Mouse (Mus musculus) MEL (cell line): Measurements from ENCODE around the gene Fam53b. TPM values are rescaled to one million over a fixed set of nuclear protein-coding genes. Genes with fewer than 3 reads are reported as not detected.
A peak's percentile ranks its signal among the peaks of the same experiment; 100 is the strongest.

Experiments
- DNase-seq: peaks from one replicate; pipeline ENCODE4 v3.0.0; 2011; ENCODE audit warnings: low read depth, low spot score
- H3K27ac ChIP-seq: 2 replicates; pipeline ENCODE4 v1.5.1; 2012; ENCODE audit warnings: low read depth, mild to moderate bottlenecking, control low read depth, low read length, moderate library complexity; ENCODE audit not compliant: control insufficient read depth
- H3K27me3 ChIP-seq, 2 experiments: fragments of 150-350 bp in 1 of 2; sonication (generic) in 1 of 2; 2 replicates each; pipeline ENCODE4 v1.6.1; 2012; ENCODE audit warnings: low read length in 2 of 2, mild to moderate bottlenecking in 2 of 2, improper control_type of control experiment in 1 of 2, moderate library complexity in 1 of 2; ENCODE audit not compliant: insufficient read depth in 2 of 2, control insufficient read depth in 1 of 2
- H3K36me3 ChIP-seq, 2 experiments: 2 replicates each; pipeline ENCODE4 v1.6.1; 2012 to 2014; ENCODE audit warnings: low read length in 2 of 2, improper control_type of control experiment in 1 of 2, inconsistent platforms in 1 of 2, mild to moderate bottlenecking in 1 of 2; ENCODE audit not compliant: insufficient read depth in 2 of 2, control insufficient read depth in 1 of 2
- H3K4me1 ChIP-seq, 2 experiments: fragments of 150-350 bp in 1 of 2; sonication (generic) in 1 of 2; 2 replicates each; pipeline ENCODE4 v1.6.1; 2012; ENCODE audit warnings: low read length in 2 of 2, improper control_type of control experiment in 1 of 2, mild to moderate bottlenecking in 1 of 2; ENCODE audit not compliant: insufficient read depth in 2 of 2, control insufficient read depth in 1 of 2
- H3K4me3 ChIP-seq, 2 experiments: fragments of 150-350 bp in 1 of 2; sonication (generic) in 1 of 2; 2 replicates each; pipeline ENCODE4 v1.5.1; 2012; ENCODE audit warnings: low read depth in 2 of 2, low read length in 2 of 2, mild to moderate bottlenecking in 2 of 2, moderate library complexity in 2 of 2, control low read depth in 1 of 2, improper control_type of control experiment in 1 of 2; ENCODE audit not compliant: control insufficient read depth in 1 of 2, insufficient read depth in 1 of 2
- H3K79me2 ChIP-seq: 2 replicates; pipeline ENCODE4 v1.6.1; 2012; ENCODE audit warnings: mild to moderate bottlenecking, low read length, moderate library complexity; ENCODE audit not compliant: control insufficient read depth, poor library complexity, insufficient read depth
- H3K9ac ChIP-seq: 2 replicates; pipeline ENCODE4 v1.6.1; 2012; ENCODE audit warnings: low read depth, mild to moderate bottlenecking, control low read depth, low read length, moderate library complexity; ENCODE audit not compliant: control insufficient read depth, poor library complexity, severe bottlenecking
- H3K9me3 ChIP-seq: fragments of 150-350 bp; sonication (generic); replicated peaks from 2 replicates; pipeline ENCODE4 v1.6.1; 2012; ENCODE audit warnings: mild to moderate bottlenecking, low read length, improper control_type of control experiment, moderate library complexity; ENCODE audit not compliant: insufficient read depth
- CHD2 ChIP-seq: IDR thresholded peaks from 2 replicates; pipeline ENCODE4 v1.6.1; 2011; ENCODE audit warnings: low read length, improper control_type of control experiment
- CTCF ChIP-seq, 3 experiments: IDR thresholded peaks in 2 of 3; conservative IDR thresholded peaks in 1 of 3; 2 replicates each; pipeline ENCODE4 v1.5.1; 2011 to 2012; ENCODE audit warnings: low read length in 3 of 3, low read depth in 2 of 3, mild to moderate bottlenecking in 2 of 3, improper control_type of control experiment in 1 of 3, inconsistent platforms in 1 of 3, mixed read lengths in 1 of 3, moderate library complexity in 1 of 3; ENCODE audit not compliant: control insufficient read depth in 1 of 3, insufficient read depth in 1 of 3, poor library complexity in 1 of 3, severe bottlenecking in 1 of 3
- EP300 ChIP-seq, 2 experiments: IDR thresholded peaks; 2 replicates each; pipeline ENCODE4 v1.6.1; 2011; ENCODE audit warnings: improper control_type of control experiment in 2 of 2, low read length in 2 of 2, low read depth in 1 of 2, mild to moderate bottlenecking in 1 of 2
- ETS1 ChIP-seq: IDR thresholded peaks from 2 replicates; pipeline ENCODE4 v1.6.1; 2012; ENCODE audit warnings: low read depth, mild to moderate bottlenecking, inconsistent platforms, low read length, improper control_type of control experiment, moderate library complexity
- GATA1 ChIP-seq: IDR thresholded peaks from 2 replicates; pipeline ENCODE4 v1.6.1; 2011; ENCODE audit warnings: low read depth, low read length, improper control_type of control experiment
- HCFC1 ChIP-seq: IDR thresholded peaks from 2 replicates; pipeline ENCODE4 v1.6.1; 2012; ENCODE audit warnings: low read depth, mild to moderate bottlenecking, inconsistent platforms, low read length, improper control_type of control experiment, moderate library complexity
- JUND ChIP-seq: IDR thresholded peaks from 2 replicates; pipeline ENCODE4 v1.6.1; 2011; ENCODE audit warnings: low read depth, mild to moderate bottlenecking, improper control_type of control experiment, low read length
- MAFK ChIP-seq: IDR thresholded peaks from 2 replicates; pipeline ENCODE4 v1.6.1; 2011; ENCODE audit warnings: low read depth, mild to moderate bottlenecking, low read length, improper control_type of control experiment, borderline replicate concordance
- MAX ChIP-seq: IDR thresholded peaks from 2 replicates; pipeline ENCODE4 v1.6.1; 2011; ENCODE audit warnings: low read length, improper control_type of control experiment
- MAZ ChIP-seq: IDR thresholded peaks from 2 replicates; pipeline ENCODE4 v1.6.1; 2012; ENCODE audit warnings: low read depth, mild to moderate bottlenecking, inconsistent platforms, low read length, improper control_type of control experiment
- MEF2A ChIP-seq: IDR thresholded peaks from 2 replicates; pipeline ENCODE4 v1.6.1; 2014; ENCODE audit warnings: low read depth, mild to moderate bottlenecking, inconsistent platforms, low read length, improper control_type of control experiment; ENCODE audit not compliant: poor library complexity, insufficient replicate concordance, severe bottlenecking; ENCODE audit errors: extremely low read depth
- MXI1 ChIP-seq: IDR thresholded peaks from 2 replicates; pipeline ENCODE4 v1.6.1; 2011; ENCODE audit warnings: mild to moderate bottlenecking, low read depth, low read length, improper control_type of control experiment
- MYC ChIP-seq: IDR thresholded peaks from 2 replicates; pipeline ENCODE4 v1.6.1; 2011; ENCODE audit warnings: low read depth, mild to moderate bottlenecking, low read length, improper control_type of control experiment, moderate library complexity
- POLR2AphosphoS5 ChIP-seq: IDR thresholded peaks from 2 replicates; pipeline ENCODE4 v1.6.1; 2012; ENCODE audit warnings: low read depth, borderline replicate concordance, mild to moderate bottlenecking, inconsistent platforms, low read length, moderate library complexity, mixed read lengths
- RCOR1 ChIP-seq: IDR thresholded peaks from 2 replicates; pipeline ENCODE4 v1.6.1; 2012; ENCODE audit warnings: low read depth, mild to moderate bottlenecking, inconsistent platforms, low read length, improper control_type of control experiment
- SIN3A ChIP-seq: IDR thresholded peaks from 2 replicates; pipeline ENCODE4 v1.6.1; 2012; ENCODE audit warnings: low read length, improper control_type of control experiment, inconsistent platforms
- SMC3 ChIP-seq: IDR thresholded peaks from 2 replicates; pipeline ENCODE4 v1.6.1; 2011; ENCODE audit warnings: low read depth, low read length, improper control_type of control experiment
- TAL1 ChIP-seq: IDR thresholded peaks from 2 replicates; pipeline ENCODE4 v1.6.1; 2012; ENCODE audit warnings: mild to moderate bottlenecking, inconsistent platforms, low read length, moderate library complexity, mixed read lengths
- USF1 ChIP-seq: IDR thresholded peaks from 2 replicates; pipeline ENCODE4 v1.6.1; 2014; ENCODE audit warnings: low read depth, mild to moderate bottlenecking, inconsistent platforms, low read length, improper control_type of control experiment, moderate library complexity
- USF2 ChIP-seq, 2 experiments: IDR thresholded peaks; 2 replicates each; pipeline ENCODE4 v1.6.1; 2011 to 2012; ENCODE audit warnings: improper control_type of control experiment in 2 of 2, low read length in 2 of 2, borderline replicate concordance in 1 of 2, inconsistent platforms in 1 of 2, low read depth in 1 of 2, mild to moderate bottlenecking in 1 of 2; ENCODE audit not compliant: insufficient read depth in 1 of 2
- polyA plus RNA-seq, 2 experiments: library from polyadenylated mRNA; stranded (reverse) in 1 of 2; unstranded in 1 of 2; fragments of >175 nt in 1 of 2; fragments of >200 nt in 1 of 2; gene quantifications; 2 replicates each; pipeline versions ENCODE4 v1.2.1 to v1.2.4; 2012; ENCODE audit warnings: low replicate concordance in 2 of 2, low read depth in 1 of 2; ENCODE audit not compliant: insufficient read length in 2 of 2, insufficient read depth in 1 of 2, missing spikeins in 1 of 2
- total RNA-seq: library from RNA; depleted of rRNA; stranded (reverse); fragments of 300-350 nt; gene quantifications from 2 replicates; pipeline ENCODE4 v1.2.3, GENCODE M21; 2012

Gene Fam53b
- total and polyA plus RNA-seq, 3 experiments: 7.9 to 15.4 TPM; not detected in 1

- Histone ChIP-seq H3K4me1 (peaks cover 3 to 15% of the 10 kb centered on the region in 2 experiments; a peak in 3 of 4 replicates), H3K27ac (no peak overlapping the region), H3K36me3 (peaks cover 0 to 16% of the 10 kb centered on the region in 2 experiments; a peak in 2 of 4 replicates), H3K79me2 (no peaks in the 10 kb centered on the region), H3K9me3 (no peaks in the 10 kb centered on the region), H3K9ac (no peak overlapping the region), H3K27me3 (no peaks in the 10 kb centered on the region), H3K4me3 (no peak overlapping the region)
- DNase-seq: no peak
- TF ChIP-seq CTCF (IDR thresholded peaks at IDR 0.05 in 2 of 3, conservative IDR thresholded peaks at IDR 0.05 in 1 of 3; ENCODE audit: control insufficient read depth in 1 of 3, insufficient read depth in 1 of 3, low read depth in 2 of 3, low read length in 3 of 3, poor library complexity in 1 of 3, severe bottlenecking in 1 of 3) (no peak), USF1 (no peak), MAFK (no peak), EP300 (IDR thresholded peaks at IDR 0.05; ENCODE audit: low read depth in 1 of 2, low read length in 2 of 2) (no peak), GATA1 (no peak), CHD2 (no peak), JUND (no peak), RCOR1 (no peak), MEF2A (no peak), SMC3 (no peak), POLR2AphosphoS5 (no peak), MAX (no peak), HCFC1 (no peak), TAL1 (no peak), MXI1 (no peak), USF2 (IDR thresholded peaks at IDR 0.05; ENCODE audit: borderline replicate concordance in 1 of 2, insufficient read depth in 1 of 2, low read depth in 1 of 2, low read length in 2 of 2) (no peak), ETS1 (no peak), SIN3A (no peak), MYC (no peak), MAZ (no peak)
Measured at GRCm38 (mm10) chr7:132720562-132720961, 93.1 kb downstream of the Fam53b start.

GRCm38 (mm10) chr7:132719570-132719969 lies 94.1 kb downstream of the Fam53b start:
- TF ChIP-seq SMC3 (no peak), GATA1 (no peak), JUND (no peak), MAFK (no peak), USF1 (no peak)
- Histone ChIP-seq H3K27me3 (no peaks in the 10 kb centered on the region), H3K4me3 (no peak overlapping the region), H3K79me2 (no peaks in the 10 kb centered on the region), H3K36me3 (peaks cover 0 to 16% of the 10 kb centered on the region in 2 experiments; a peak in 2 of 4 replicates), H3K27ac (no peak overlapping the region), H3K9ac (no peak overlapping the region), H3K9me3 (no peaks in the 10 kb centered on the region), H3K4me1 (peaks cover 3 to 14% of the 10 kb centered on the region in 2 experiments; a peak in 3 of 4 replicates)
- DNase-seq: peak; percentile 21
